Mouse (Mus musculus): Measurements from ENCODE around the gene Tmem200c.

The Tmem200c gene

DNA sequence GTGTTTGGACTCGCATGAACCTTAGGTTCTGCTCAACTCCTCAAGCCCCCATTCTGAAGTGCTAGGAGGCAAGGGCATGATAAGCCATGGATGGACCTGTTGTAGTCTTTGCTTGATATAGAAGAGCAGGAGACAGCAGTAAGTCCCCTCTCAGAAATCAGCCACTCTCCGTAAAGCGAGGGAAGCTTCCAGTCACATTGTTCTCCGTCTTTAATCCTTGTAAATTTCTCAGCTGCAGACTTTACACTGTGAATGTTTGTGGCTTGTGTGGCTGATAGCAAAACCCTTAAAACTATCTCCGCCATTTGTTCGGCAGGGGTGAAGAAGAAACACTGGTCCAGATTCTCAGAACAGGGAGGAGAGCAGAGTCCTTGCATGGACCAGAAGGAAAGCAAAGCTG is at the start of gene Tmem200c:
Gene Tmem200c (plus strand): TSS at position 301 of the 400 bp plus-strand sequence.
- no peak for DNase-seq (ENCODE audit: inconsistent age in 2 of 2, low spot score in 1 of 2)

DNA sequence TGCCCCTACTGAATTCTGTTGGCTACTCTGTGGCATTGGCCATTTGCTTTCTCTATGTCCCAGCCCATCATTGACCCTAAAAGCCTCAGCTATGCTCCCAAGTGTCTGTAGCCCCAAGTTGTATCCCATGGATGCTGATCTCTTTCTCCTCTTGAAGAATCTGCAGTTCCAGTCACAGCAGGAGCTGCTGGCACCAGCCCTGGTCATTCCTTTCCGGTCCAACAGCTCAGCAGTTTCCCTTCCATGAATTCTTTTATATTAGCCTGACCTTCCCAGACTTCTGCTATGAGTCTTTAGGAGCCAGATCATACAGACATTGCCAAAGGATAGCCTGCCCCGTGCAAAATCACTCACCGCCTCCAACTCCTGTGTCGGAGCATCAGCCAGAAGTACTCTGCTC is 32.7 kb upstream of the Tmem200c start:
- DNase-seq (ENCODE audit: inconsistent age in 2 of 2, low spot score in 1 of 2) = no peak

DNA sequence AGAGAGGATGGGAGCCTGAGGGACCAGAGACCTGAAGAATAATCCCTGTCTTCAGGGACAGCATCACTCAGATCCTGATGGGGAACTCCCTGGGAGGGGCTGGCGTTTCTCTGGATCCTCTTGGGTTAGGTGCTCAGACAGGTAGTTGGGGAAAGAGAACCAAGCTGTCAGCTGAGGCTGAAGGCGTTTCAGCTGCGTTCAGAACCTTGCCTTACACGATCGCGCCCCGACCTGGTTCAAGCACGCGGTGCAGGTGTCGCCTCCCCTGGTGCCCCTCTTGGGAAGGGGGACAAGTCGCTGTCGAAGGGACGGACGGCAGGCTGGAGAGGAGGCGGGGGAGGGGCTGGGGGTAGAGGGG is 10.2 kb downstream of the Tmem200c start:
- peak in 1 of 2 experiments; percentile 36 for DNase-seq (ENCODE audit: inconsistent age in 2 of 2, low spot score in 1 of 2)

DNA sequence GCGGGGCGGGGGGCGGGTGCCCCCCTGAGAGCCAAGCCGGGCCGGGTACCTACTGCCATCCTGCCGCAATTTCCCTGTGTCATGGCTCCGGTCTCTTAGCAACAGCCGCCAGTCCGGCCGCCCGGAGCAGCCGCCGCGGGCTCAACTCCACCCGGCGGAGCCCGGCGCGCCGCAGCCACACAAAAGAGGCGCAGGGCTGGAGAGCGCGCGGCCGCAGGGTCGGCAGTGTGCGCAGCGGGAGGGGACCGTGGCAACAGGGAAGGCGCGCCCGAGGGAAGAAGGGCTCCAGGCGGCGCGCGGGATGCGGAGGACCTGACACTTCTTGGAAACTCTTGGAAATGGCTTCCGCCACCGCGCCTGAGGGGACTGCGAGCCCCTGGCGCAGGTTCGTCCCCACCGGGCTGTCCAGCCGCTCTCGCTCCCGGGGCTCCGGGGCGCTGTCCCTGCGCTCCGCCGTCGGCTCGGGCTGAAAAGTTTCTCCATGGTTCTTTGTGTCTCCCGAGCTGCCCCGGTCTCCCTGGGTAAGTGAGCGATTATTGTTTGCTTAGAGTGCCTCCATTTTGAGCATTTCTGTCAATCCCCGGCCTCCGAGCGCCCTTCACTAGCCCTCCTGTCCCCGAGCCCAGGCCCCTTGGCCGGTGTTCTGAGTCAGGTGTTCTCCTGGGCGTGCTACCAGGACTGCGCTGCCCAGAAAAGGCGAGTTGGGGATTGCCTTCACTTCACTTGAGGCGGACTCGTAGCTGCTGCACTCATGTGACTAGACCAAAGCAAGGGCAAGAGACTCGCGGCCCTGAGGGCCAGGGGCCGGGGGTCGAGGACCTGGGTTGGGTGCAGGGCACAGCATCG is 10.8 kb downstream of the Tmem200c start:
- peak; percentile 55 to 79 for DNase-seq (ENCODE audit: inconsistent age in 2 of 2, low spot score in 1 of 2)

DNA sequence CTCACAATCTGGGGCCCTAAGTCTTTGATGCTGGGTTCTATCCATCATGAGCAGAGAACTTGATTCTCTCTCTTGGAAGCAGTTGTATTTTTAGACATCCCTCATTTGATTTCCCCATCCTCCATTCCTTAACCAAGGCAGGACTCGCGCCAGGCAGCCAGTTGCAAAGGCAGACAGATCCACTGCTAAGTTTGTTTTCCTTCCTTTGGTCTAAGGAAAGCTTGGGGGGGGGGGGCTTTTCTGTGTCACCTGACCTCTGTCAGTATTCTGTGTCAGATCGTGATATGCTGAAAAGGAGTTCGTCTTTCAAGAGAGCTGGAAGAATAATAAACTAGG is 11.4 kb downstream of the Tmem200c start:
- DNase-seq (ENCODE audit: inconsistent age in 2 of 2, low spot score in 1 of 2) = no peak

DNA sequence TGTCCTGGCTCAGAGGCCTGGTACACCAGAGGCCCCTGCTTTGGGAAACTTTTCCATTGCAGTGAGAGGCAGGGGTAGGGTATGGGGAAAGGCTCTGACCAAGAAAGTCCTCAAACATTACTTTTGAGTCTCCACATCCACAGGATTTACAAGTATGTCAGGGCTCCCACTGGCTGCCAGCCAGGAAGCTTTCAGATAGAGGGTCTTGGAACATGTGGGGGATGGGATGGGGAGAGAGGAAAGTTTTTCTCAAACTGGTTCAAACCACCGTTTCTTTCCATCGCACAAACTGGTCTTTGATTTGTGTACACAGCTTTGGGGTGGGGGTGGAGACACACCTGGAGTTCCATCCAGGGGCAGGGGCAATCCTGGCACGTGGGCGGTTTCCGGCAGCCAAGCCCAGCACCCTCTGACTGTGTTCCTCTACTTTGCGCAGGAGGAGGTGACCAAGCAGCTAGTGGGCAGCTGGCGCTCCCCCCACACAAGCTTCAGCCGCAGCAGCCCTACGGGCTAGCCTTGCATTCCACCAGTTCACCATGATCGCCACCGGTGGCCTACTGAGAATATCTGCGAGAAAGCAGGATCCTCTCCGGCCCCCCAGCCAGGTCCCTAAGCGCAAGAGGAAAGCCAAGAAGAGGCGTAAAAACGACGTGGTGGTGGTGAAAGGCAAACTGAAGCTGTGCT is 13.6 kb downstream of the Tmem200c start:
- DNase-seq (ENCODE audit: inconsistent age in 2 of 2, low spot score in 1 of 2) = peak in 1 of 2 experiments; percentile 13

DNA sequence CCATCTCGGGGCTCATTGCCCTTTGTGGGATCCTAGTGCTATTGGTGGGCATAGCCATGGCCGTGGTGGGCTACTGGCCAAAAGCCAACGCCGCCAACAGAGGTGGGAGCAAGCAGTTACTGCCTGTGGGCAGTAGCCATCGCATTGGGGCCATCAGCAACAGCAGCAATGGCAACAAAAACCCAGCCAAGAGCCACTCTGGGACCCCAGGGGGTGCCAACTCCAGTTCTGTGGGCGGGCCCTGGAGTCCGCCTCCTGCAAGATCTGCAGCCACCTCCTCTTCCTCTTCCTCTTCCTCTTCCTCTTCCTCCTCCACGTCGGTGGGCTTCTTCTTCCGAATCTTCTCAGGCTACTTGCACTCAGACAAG is 14.1 kb downstream of the Tmem200c start:
- peak; percentile 30 to 33 for DNase-seq (ENCODE audit: inconsistent age in 2 of 2, low spot score in 1 of 2)

DNA sequence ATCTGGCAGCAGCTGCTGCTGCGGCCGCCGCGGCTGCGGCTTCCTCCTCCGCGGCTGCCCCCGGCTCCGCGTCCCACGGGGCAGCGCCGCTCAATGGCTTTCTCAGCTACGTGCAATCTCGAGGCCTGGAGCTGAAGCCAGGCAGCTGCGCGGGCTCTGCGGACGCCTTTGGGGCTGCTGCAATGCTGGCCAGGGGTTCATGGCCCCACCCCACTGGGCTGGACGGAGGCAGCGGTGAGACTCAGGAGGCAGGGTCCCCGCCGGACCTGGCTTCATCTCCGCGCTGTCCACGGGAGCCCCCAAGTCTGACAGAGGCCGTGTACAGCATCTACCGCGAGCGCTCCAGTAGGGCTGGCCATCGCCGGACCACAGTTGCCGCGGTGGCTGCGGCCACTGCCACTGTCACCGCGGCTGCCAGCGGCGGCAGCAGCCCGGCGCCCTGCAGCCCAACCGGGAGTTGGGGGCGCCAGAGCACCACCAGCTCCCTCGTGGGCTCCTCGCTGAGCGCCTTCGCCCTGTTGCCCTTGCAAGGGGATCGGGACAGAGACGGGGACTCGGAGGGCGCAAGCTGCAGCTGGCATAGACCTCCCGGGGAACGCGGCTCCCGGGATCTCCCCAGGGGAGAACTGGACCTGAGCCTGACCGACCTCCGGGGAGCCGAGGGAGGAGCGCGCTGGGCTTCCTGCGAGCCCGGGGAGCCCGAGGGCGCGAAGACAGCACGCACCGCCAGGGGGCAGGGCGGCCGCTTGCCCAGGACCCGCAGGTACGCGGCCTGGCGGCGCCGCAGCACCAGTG is 14.9 kb downstream of the Tmem200c start:
- DNase-seq (ENCODE audit: inconsistent age in 2 of 2, low spot score in 1 of 2) = peak; percentile 83 to 93

DNA sequence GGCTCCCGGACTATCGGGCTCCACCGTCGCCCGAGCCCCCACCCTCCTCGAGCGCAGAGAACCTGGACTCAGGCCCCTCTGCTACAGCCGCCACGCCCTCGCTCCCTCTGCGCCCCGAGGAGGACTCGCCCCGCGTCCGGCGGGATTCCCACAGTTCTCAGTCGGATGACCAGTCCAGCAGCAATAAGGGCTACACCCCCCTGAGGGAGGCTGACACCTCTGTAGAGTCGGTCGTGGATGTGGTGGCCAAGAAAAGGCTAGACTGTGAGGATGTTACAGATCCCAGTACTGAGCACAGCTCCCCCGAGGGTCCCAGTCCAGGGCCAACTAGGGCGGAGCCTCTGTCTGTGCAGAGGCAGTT is 15.4 kb downstream of the Tmem200c start:
- no peak for DNase-seq (ENCODE audit: inconsistent age in 2 of 2, low spot score in 1 of 2)

DNA sequence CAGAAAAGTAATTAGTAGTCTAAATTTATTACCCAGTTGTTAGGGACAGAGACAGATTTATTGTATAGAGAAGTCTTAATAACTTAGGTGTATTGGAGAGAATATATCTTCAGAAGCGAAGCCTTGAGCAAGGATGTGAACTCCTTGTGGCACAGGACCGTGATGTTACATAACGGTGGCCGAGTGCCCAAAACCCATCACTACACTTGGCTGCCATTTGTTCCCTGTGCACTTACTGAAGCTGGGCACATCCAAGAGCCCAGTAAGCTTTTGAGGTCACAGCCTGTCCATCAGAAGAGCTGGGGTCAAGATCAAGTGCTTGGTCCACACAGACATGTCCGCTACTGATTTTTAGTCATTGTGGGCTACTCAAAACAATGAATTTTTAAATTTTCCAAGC is 19.5 kb downstream of the Tmem200c start:
- peak; percentile 68 to 71 for DNase-seq (ENCODE audit: inconsistent age in 2 of 2, low spot score in 1 of 2)

DNA sequence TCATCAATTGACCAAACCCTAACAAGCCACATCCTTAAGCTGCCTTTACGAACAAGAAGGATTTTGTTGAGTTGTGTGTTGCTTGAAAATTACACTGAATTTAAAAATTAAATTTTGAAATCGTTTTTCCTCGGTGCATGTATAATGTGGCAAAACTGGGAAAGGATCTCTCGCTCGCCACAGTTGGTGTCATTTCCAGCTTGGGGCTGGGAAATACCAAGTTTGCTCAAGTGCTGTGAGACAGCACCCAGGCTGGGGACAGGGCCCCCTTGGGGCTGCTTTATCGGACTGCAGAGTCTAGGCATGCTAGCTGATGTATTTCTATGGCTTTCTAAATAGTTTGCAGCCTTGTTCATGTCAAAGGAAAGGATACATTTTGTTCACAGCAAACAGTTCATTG is 22.3 kb downstream of the Tmem200c start:
- DNase-seq (ENCODE audit: inconsistent age in 2 of 2, low spot score in 1 of 2) = no peak

DNA sequence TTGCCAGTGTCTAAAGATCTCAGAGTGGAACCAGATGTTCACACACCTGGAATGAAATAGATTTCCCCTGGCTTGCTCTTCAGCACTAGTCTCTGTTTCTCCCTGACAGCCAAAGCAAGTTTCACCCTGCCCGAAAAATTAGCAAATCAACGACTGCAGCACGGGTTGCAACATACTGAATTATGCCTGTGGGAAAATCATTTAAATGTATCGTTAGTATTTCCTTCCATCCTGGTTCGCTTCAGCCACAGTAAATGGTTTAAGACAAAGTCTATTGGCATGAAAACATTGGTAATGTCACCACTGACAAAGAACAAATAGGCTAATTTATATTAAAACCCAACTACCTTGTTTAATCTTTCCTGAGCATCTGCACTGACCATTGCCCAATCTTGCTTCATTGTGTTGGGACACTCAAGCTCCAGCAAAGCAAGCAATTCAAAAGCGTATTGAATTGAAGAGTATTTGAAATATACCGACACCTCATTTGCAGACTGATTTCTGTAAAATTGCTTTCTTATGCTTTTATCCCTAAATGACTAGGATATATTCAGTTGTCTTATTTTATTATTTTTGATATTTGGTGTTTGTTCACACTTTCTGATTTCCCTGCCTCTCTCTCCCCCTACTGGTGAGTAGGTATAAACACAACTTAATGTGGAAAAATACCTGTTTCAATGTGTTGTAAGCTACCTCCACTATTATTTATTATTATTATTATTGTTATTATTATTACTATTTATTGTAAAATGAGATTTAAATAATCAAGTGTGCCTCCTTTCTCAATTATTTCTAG is 25.9 kb downstream of the Tmem200c start:
- peak in 1 of 2 experiments; percentile 45 for DNase-seq (ENCODE audit: inconsistent age in 2 of 2, low spot score in 1 of 2)

DNA sequence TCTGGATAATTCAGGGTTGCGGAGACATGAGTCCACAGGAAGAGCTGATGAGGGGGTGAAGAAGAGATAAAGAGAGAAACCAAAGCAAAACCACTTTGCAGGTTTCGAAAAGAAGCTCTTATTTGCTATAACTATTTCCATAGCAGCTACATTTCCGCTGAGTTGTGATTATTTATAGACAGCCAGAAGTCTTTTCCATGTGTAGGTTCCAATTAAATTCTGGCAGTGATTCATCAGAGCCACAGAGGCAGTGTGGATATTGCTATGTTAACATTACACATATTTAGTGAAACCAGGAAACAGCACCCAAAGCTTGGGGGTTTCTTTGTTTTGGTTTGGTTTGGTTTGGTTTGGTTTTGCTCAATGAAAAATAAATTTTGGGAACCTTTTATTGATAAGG is 37.8 kb downstream of the Tmem200c start:
- no peak for DNase-seq (ENCODE audit: inconsistent age in 2 of 2, low spot score in 1 of 2)

DNA sequence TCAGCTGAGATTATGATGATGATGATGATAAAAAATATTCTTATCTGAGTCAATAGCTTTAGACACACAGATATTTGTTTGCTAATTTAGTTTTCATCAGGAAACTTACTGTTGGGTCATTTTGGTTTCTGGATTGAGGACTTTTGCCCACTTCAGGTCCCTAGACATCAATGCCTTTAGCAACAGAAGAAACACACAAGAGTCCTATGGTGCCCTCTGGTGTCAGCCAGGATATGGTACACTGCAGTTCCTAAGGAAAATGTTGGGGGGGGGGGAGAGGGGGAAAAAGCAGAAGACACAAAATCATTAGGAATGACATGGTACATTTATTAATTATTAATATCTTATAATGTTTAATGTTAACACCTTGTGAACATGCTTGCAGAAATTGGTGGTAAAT is 42.0 kb downstream of the Tmem200c start:
- DNase-seq (ENCODE audit: inconsistent age in 2 of 2, low spot score in 1 of 2) = peak in 1 of 2 experiments; percentile 31

DNA sequence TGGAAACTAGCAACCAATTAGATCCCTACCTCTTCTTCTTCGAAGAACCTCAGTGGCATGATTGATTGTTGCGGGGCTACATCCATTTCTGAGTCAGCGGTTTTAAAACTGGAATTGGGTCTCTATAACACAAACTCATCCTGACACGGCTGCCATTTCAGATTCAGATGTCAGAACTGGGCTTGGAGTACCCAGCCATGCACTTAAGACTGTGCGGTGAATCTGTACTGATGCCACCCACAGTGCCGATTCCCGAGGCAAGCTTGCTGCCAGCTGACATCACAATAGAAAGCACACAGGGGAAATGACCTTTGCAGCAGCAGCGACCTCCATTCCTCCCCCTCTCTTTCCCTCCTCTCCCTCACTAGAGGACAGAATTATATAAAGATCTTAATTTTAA is 47.6 kb downstream of the Tmem200c start:
- no peak for DNase-seq (ENCODE audit: inconsistent age in 2 of 2, low spot score in 1 of 2)

DNA sequence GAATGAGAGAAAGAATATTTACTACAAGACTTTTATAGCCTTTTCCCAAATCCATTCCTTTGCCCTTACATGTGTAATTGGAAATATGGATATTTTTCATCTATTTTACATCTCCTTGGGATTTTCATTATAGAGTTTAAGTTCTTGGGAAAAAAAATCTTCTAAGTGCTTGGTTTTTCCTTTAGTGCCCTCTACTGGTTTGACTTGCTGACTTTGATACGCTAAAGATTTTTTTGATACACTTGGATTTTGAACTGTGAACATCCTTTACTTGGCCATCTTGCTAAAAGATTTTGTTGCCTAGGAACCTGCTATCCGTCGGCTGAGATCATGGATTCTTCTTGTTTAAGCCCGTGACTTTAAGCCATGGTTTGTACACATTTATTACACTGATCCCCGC is 48.8 kb downstream of the Tmem200c start:
- no peak for DNase-seq (ENCODE audit: inconsistent age in 2 of 2, low spot score in 1 of 2)

DNA sequence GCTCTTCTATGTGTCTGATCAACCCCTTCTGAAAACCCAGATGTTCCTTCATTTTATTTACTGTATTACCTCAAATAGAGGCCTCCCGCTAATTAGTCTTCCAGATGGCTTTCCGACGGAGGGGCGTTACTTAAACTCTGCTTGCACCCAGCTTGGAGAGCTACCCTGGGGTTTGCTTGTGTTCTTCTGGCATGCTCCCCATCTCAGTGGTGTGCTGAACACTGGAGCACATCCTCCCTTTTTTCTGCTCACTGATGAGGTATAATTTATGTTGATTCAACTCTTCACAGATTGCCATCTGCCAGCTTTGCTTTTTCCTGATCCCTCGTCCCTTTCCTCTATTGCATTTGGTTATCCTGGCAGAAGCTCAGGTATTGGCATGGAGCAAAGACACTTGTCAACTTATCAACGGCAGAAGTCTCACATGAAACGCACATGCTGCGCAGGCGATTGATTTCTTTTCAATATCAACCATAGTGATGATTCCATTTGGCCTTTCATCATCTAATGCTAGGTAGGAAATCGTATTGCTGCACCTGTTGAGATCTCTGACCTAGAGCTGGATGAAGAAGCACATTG is 49.6 kb downstream of the Tmem200c start:
- DNase-seq (ENCODE audit: inconsistent age in 2 of 2, low spot score in 1 of 2) = no peak

DNA sequence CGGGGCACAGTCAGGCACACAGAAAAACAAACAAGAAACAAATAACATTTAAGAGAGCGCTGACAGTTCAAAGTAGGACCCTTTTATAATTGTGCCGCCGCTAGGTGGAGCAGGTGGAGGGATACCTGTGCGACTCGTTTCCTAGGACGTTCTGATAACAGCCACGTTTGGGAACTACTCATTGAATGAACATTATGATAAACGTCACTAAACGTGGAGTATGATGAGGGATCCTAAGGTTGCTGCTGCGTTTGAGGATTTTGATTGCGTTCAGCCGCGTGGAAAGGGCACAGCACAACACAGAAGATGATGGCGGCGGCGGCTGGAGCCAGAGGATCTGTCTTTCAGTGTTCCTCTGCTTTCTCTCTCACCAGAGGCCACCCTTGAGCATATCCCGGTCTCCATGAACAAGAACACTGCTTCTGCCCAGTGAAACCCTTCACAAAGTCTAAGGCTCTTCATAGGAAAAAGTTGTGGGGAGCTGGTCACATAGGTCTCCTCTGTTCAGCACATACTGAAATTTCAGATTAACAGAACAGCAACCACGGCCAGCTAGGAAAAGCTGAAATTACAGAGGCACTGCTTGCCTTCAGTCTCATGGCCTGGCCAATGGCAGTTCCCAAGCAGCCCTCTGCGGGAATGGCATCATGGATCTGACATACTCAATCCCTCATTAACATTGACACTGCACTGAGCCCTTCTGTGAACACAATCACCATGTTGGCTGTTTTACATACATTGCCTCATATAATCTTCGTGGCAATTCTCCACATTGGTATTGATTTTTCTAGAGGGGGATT is 55.5 kb downstream of the Tmem200c start:
- DNase-seq (ENCODE audit: inconsistent age in 2 of 2, low spot score in 1 of 2) = peak; percentile 17 to 80

DNA sequence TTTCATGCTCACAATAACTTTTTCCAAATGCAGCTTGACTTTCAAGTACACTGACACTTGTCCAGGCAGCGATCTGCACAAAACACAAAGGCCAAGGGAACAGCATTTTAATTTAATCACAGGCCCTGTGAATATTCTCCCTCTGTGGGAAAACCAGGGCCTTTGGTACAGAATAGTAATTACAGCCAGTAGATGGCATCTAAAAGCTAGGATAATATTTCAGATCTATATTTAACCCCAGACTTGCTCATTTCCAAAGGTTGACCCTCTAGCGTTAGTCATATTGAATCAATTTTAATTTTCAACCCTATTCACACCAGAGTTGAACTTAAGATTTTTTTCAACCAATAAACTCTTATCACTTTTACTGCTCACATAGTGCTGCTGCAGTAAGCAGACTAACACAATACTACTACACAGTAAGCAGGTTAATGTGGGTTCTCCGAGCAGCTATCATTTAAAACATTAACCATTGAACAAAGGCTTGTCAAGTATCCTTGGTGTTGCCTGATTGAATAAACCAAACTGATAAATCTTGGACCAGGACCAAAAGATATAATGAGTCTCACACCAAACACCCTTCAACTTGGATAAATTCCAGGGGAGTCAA is 57.2 kb downstream of the Tmem200c start:
- DNase-seq (ENCODE audit: inconsistent age in 2 of 2, low spot score in 1 of 2) = no peak

DNA sequence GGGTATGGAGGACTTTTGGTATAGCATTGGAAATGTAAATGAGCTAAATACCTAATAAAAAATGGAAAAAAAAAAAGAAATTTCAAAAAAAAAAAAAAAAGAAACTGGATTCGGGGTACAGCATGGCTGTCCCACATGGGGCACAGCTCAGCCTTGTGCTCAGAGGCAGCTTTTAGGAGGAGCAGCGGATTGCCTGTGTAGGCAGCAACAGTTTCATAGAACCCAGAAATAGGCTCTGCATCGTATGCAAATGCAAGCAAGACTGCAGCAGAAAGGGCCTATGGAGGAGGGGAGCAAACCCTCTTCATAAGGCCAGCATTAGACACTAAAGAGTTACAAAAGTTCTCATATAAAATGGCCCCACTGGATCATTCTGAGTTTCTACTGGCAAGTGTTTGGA is 64.2 kb downstream of the Tmem200c start:
- DNase-seq (ENCODE audit: inconsistent age in 2 of 2, low spot score in 1 of 2) = no peak

Data from adrenal gland, adult (tissue).